Mouse (Mus musculus): ENCODE measurements around the gene Aasdh.
A peak's percentile ranks its signal among the peaks of the same experiment; 100 is the strongest.
"Not testable (repeated sequence)": the region's sequence is repeated elsewhere in the genome, so short reads cannot be mapped to it uniquely, and the experiment has no call there.

Gene Aasdh

DNA sequence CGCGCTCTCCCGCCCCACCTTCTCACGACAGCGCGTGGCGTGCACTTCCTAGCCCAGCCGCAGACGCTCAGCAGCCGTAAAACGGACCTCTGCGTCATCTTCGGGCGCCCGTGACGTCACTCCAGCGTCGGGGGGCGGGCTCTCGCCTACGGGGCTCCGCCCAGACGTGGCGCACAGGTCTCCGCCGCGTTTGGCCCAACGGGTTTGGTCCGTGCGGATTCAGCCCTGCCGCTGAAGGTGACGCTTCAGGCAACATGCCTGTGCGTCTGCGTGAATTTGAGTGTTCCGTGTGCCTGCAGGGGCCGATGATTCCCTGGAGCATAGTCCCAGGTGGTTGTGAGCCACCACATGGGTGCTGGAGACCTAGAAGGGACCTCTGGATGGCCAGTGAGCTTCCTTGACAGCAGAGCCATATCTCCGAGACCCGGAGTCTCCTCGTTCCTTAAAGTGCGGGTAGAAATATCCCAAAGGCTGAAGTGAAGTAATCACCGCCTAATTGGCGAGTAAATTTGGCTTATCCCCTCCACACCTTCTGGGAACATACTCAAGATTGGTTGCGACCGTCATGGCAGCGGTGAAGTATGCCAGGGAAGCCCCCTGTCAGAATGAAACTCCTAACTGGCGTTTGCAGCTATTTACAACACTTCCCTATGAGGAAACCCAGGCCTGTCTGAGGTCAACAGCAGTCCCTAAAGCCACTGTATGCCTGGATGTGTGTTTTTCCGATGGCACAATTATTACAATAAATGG is at the start of gene Aasdh:
Aasdh (minus strand) TSS at position 110 of the 750 bp plus-strand sequence.
- peak; percentile 98 for DNase-seq

DNA sequence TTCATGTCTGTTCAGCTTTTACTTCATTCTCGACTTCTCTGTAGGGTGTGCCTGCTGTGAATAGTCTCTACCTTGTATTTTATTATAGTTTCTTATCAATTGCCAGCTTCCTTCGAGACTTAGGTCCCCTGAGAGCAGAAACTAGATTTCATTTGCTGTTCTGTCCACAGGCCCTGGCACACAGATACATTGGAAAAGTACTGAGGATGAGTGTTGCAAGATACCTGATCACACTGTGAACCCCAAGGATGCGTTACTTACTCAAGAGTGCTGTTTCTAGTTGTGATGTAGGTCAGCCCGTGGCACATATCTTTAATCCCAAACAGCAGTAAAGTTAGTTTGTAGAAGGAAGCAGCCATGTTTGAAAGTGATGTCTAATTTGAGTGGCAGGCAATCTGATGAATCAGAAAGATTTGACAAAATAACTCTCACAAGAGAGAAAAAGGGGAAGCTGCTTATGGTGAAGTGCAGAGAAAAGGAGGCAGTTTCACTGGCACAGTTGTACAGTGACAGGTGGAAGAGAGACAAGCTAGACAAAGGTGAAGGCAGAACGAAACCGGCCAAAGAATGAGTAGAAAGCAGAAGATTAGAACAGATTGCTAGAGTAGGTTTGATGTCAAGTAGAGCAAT is 49.1 kb upstream of the Aasdh start:
- no peak for DNase-seq

DNA sequence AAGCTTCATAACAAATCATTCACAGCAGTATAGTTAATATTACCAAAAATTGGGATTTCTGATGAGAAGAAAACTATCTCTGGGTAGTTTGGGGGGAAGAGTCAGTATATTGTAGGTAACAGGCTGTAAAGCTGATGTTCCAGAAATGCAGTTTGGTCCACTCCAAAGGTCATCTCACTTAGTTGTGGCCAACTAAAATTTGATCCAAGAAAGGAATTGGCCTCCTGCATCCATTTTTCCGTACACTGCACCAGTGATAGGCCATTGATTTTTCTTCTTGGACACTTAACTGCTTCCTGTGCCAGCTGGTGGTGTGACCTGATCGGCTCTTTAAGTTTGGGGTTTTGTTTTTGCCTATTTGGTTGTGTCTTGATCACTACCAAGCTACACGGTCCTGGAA is 48.5 kb upstream of the Aasdh start:
- DNase-seq, result no peak

DNA sequence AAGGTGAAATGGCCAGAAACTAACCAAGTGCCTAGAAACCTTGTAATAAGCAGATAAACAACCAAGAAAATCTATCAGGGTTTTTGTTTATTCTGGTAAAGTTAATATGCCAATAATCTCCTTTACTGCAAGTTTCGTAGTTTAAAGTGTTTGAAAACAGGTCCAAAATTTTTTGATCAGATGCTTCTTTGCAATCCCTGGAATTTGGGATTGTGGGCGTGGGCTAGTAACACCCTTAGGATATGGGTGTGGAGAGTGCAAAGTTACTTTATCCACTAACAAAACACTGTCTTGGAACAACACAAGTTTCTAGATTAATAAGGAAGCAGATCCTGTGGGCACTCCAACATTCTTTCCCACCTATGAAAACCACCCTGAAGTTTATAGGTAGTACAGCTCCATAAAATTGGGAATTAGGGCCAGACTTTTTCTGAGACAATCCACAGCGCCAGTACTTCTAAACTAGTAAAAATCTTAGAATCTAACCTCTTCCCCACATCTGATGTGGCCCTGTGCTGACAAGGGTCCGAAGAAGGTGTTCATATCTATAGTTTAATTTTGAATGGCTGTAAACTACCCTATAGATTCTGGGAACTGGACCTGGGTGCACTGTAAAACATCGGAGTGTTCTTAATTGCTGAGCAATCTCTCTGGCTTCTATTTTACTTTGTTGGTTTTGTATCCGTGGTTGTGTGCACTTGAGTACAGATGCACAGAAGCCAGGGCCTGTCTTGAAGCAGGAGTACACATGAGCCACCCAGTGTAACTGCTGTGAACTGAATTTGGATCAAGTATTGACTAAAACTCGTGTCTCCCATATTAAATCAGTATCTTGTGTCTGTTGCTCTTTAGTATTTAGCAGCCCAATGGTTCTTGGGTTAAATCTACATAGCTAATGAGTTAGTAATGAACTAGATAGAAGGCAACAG is 47.1 kb upstream of the Aasdh start:
- no peak for DNase-seq

DNA sequence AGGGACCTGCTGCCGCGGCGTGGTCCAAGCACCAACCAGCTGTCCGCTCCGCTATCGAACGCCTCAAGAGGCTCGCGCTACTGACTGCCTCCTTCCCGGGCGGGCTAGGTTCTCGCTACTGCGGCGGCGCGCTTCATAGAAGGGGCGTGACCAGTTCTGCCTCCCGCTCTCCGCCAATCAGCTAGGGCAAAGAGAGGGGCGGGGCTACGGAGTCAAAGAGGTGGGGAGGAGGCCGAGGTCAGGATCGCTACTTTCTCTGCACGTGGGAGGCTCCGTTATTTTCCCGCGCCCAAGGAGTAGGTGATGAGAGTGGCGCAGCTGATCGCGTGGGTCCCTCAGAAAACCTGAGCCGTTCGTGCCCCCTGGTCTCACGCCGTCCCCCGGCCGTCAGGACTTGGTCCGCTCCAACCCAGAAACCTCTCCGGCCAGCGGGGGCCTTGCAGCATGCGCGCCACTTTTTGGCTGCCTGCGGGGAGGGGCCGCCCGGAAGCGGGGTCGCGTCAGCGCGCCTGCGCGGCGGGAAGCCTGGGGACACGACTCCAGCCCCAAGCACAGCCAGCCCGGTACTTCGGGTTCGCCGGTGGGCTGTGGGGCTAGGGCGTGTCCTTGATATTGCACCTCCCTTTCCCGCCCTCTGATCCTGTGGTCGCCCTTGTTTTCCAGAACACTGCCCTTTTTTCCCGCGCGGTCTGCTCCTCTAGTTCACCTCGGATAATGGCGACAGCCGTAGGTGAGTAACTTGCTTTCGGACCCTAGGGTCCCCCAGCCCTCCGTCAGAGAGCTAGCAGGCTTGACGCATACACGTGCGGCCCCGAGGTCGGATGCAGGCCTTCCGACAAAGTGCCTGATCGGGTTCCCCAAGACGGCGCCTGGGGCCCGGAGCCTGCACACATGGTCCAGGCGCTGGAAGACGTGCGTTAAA is 46.1 kb upstream of the Aasdh start, which contains the start of the genes Paics and Ppat:
Paics (plus strand) TSS at position 202 of the 922 bp plus-strand sequence.
Ppat (minus strand) TSS at position 473 of the 922 bp plus-strand sequence.
- peak; percentile 99 for DNase-seq

DNA sequence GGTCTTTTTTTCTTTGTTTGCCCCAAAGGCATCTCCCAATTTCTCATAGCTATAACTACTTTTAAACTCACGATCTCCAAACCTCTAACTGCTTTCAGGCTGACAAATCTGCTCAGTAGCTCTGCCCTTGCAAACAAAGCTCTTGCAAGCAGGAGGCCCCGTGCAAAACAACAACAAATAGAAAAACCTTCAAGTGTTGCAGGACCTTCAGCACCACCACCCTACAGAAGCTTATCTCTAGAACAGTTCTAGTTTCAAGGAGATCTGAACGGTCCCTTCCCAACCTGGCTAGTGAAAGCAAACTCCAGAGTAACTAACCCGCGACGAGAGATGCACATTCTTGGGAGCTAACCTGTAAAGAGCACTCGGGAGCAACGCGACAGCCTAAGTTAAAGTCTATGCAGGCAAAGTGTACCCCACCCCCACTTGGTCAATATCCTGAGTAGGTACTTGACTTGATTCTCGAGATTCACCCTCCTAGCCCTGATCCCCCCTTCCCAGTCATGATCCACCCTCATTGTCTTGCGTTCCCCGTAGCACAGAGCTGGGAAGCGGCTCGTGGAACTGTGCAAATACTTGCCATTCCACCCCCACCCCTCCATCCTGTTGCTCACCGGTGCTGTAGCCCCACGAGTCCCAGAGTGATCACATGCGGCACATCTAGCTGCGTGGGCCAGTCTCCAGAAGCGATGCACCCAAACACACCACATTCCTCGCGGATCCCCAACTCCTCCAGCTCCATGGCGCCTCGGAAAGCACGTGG is 45.2 kb upstream of the Aasdh start:
- no peak for DNase-seq

DNA sequence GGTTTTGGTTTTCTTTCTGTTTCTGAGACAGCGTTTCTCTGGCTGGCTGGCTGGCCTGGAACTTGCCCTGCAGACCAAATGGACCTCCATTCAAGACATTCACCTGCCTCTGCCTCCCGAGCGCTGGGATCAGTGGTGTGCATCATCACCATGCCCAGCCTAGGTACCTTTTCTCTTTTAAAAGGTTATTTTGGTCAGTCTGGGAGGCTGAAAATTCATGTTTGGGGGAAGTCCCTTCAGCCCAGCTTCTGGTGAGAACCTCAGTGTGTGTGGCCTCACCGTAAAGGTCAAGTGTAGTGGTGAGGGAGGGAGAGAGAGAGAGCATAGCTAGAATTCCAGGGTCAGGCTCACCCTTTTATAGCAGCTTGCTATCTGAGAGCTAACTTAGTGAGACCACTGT is 42.4 kb upstream of the Aasdh start:
- no peak for DNase-seq

DNA sequence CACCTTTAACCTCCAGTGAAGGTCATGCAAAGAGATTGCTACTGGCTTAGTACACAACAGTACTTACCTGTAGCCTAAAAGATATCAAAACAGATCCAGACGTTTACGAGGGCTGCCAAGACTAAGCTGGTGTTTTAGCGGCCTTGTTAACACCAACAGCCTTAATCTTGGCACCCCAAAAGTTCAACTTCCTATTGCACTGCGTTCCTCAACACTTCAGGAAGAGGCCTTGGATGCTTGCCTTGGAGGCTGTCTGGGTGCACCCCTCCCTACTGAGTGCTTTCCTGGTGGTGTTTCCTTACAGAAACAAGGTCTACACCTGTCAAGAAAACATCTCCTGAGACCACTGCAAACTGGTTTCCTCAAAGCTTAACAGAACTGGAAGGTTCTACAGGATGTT is 41.8 kb upstream of the Aasdh start:
- DNase-seq, result no peak

DNA sequence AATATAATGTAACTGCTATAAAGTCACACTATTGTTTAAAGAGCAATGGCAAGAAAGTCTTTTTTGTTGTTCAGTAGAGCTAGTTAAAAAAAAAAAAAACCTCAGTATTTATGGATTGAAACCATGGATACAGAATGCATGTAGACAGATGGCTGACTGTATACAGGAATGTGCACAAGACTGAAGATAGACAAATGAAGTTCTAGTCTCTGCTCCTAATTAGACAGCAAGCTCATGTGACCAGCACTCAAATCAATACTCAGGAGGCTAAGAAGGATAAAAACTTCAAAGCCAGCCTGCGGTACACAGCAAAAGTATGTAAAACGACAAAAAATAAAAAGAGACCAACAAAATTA is 40.3 kb upstream of the Aasdh start:
- no peak for DNase-seq

DNA sequence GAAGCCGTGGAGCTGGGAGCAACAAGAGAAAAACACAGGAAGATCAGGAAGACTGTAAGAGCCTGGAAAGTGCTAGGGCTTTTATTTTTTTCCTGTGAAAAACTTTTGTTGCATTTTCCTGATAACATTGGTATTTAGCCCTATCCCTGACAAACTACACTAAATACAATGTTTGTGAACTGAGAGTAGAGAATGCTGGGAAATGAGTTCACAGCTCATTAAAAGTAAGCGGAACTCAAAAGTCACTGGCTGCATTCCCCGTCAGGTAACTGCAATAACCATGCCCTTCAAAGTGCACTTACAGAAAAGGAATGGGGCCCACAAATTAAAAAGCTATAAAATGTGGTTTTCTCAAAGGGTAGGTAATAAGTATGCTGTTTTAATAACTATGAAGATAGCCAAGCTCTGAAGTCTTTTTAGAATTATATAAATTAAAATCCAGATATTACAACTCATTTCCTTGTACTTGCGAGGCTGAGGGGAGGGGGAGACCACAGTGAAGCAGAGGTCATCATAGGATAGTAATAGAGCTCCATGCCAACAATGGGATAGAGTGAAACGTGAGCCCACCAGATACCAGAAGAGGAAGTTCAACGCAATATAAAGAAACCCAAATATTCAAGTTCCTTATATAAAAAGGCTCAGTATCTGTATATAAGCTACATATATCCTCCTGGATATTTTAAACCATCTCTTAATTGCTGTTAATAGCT is 39.8 kb upstream of the Aasdh start:
- DNase-seq, result no peak

DNA sequence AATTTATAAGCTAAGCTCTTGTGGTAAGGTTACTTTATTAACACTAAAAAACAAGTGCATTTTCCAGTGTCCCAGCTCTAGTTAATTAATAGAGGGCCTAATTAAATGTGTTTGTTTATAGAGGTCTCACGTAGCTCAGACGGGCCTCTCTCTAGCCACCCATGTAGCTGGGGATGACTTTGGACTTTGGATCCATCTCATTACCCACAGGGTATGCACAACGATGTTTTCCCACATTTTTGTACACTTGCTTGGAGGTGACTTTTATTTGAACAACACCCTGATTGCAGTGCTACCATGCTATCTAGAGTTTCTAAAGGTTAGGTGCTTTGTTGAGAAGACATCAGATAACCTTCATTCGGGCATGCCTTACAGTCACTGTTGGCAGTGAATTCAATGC is 37.2 kb upstream of the Aasdh start:
- no peak for DNase-seq

DNA sequence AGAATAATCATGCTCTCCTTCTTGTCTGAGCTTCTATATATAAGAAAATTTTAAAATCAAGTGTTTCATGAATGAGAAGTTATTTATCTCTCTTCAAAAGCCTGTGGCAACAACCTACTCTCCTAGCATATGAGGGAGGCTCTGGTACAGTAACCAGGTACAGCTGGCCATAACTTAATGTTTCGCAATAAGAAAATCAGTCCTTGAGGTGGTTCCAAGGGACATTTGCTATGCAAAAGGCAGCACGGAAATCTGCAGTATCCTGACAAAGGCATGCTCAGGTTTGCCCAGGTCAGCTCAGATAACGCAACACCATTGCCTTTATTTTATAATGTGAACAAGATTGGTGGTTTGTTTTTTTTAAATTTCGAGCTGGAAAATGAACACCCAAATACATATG is 36.7 kb upstream of the Aasdh start:
- DNase-seq, result no peak

DNA sequence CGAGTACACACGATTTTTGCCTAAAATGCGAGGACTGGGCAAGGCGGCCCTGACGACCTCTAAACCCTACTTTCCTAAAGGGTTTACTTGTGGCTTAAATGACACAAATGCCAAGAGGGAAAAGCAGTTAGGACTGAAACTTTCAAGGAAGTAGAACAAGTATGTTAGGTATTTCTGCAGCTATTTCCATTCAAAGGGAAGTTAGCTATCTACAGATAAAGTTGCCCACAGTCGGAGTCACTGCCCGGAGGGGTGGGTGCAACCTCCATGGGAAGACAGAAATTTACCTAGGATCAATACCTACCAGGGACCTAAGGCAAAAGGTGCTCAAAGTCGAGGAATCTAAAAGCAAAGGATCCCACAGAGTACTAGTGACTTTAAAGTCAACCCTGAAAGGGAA is 34.4 kb upstream of the Aasdh start:
- no peak for DNase-seq

DNA sequence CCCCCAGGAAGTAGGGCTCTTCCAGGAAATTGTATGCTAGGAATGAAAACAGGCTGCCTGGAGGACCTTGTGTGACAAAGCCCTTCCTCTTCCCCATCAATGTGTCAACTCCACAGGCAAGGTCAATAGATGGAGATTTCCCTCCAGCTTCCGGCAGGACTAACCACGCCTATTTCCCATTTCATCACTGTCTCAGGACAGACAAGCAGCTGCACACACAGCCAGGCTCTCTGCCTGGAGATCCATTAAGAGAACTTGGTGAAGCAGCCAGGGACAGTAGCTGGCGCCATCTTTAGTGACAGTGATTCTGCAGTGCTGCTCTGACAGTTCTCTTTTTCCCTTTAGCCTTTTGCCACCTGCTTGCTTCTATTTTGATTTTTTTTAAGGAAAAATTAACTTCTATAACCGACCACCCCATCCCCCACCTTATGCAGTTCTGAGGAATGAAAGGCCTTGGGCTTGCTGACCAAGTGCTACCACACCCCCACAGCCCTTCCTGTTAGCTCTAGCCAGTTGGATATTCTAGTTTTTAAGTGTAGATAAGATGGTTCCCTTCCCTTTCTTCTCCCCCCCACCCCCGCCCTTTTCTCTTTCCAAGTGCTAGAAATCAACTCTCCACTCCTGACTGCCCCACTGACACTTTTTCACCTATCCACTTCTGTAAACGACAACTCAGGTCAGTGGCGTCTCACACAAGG is 24.0 kb upstream of the Aasdh start:
- DNase-seq, result no peak

DNA sequence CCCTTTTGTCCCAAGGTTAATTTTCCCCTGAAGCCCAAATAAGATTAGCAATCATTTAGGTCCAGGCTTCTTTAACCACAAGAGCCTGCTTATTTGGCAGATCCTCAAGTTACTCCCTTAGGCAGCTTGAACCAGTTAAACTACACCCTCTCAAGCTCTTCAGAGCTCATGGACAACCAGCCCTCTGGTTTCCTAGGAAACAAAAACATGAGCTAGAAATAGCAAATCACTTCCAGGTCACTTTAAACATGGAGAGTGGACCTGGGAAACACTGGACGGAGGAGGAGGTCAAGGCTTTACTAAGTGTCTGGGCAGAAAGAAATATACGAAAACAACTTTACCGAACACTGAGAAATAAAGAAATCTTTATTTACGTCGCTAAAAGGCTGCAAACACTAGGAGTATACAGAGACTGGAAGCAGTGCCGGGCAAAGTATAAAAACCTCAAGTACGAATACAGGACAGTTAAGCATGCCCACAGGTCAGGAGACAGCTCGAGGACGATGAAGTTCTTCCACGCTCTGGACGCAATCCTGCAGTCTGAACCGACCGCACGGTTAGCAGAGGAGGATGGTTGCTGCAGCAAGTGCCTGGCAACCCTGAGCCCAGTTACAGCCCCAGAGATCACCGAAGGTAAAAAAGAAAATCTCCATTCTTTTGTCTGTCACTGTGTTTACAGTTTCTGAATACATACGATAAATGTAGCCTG is 23.0 kb upstream of the Aasdh start:
- DNase-seq, result no peak

DNA sequence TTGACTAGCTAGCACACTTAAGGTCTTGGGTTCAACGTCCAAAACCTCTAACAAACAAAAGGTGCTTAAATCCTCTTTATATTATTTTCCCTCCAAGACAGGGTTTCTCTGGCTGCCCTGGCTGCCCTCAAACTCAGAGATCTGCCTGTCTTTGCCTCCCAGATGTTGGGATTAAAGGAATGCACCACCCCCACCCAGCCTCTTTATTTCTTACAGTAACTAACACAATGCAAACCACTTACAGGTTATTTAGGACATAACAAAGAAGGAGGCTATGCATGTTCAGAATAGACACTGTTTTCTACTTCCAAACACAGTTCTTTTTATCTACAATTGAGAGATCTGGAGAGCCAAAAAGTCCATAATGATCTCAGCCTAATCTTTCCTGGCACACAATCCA is 19.0 kb upstream of the Aasdh start:
- DNase-seq, result no peak

DNA sequence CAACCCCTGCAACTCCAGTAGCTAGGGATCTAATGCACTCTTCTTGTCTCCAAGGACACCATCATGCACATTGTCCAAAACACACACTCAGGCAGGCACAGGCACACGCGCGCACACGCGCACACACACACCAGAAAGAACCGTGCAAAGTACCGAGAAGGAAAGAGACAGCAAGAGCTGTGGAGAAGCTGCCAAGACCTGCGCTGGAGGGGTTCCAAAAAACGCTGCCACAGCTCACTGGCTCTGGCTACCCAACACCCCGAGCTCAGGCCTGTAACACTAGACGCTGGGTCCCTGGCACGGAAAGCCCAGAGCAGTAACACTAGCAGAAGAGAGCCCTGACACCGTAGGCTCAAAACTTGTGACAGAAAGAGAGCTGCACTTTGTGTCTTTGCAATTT is 18.1 kb upstream of the Aasdh start:
- no peak for DNase-seq

DNA sequence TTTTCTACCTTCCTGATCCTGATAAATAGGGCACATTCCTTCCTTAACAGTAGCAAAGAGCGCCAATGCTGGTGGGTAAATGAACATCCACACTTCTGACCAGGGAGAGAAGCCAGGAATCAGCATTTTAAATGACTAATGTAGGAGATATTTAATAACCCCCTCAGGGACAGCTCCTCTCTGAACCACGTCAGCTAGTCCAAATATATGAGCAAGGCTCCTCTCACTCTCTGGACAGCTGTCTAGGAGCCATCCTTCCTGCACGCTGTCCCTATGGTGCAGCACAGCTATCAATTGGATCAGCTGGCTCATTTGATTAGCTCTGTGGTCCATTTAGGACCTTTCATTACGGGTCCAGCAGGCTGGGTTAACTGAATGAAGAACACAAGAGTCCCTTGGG is 17.5 kb upstream of the Aasdh start:
- DNase-seq, result no peak

DNA sequence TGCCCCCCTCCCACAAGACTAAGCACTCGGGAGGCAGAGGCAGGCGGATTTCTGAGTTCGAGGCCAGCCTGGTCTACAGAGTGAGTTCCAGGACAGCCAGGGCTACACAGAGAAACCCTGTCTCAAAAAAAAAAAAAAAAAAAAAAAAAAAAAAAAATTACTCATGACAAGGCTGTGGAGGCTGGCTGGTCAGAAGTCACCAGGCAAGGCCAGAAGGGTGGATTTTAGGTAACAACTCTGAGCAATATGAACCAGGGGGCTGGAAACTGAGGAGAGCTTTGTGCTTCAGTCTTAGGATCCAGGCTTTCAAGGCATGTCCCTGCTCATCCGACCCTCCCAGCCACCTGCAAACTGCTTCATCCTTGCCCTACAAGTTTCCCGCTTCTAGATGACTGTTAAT is 7.2 kb upstream of the Aasdh start:
- not testable (repeated sequence) for DNase-seq

DNA sequence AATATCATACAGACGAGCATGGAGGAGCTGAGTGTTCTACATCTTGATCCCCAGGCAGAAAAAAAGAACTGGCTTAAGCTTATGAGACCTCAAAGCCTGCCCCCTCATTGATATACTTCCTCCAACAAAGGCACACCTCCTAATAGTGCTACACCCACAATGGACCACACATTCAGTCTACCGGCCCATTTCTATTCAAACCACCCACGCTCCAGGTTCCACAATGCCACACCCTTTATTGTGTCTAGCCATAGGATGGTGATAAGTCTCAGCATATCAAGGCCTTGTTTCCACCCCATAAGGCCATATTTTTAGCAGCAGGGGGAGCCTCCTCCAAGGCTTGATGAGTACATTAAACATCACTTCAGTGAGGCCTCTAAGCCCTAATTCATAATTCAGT is 5.5 kb upstream of the Aasdh start:
- no peak for DNase-seq
